Mouse (Mus musculus): ENCODE data around the gene Zkscan16.

DNA sequence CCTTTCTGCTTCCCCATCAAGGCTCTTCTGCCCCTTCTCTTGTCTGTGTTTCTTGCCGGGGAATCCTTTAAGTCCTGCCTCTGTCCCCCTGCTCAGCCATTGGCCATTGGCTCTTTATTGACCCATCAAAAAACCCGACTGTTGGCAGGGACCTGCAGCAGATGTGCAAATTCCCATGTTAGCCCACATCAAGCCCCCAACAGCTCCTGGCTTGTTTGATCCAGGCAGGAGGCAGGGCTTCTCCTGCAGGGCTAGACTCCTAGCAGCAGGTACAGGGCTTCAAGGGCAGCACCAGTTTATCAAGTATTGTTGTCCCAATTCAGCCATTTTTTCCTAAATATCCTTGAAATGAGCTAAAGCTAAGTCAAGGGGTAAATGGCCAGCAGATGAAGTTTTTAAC lies 17.3 kb upstream of the Zkscan16 start:
- no peak for TF ChIP-seq POLR2A (IDR thresholded peaks at IDR 0.05; ENCODE audit: insufficient read length, low read depth)
- TF ChIP-seq TCF12 (IDR thresholded peaks at IDR 0.05; ENCODE audit: insufficient read depth, poor library complexity, severe bottlenecking), result no peak
- TF ChIP-seq MYOD1 (IDR thresholded peaks at IDR 0.05; ENCODE audit: control insufficient read depth in 1 of 3, insufficient read length in 2 of 3, low read depth in 2 of 3), result no peak

Data from myocyte (in vitro differentiated cells).